Mouse (Mus musculus) liver, embryonic 16.5 days (tissue): Measurements from ENCODE around the gene Myh10. TPM values are rescaled to one million over a fixed set of nuclear protein-coding genes. Genes with fewer than 3 reads are reported as not detected.
"Not testable (repeated sequence)": the region's sequence is repeated elsewhere in the genome, so short reads cannot be mapped to it uniquely, and the experiment has no call there.

Source experiments
- ATAC-seq: fragments of 200-750 bp; cut with Nextera tagmentation; 2 replicates; pipeline ENCODE4 v1.8.0; 2017; ENCODE audit warnings: low read depth, mild to moderate bottlenecking, moderate number of reproducible peaks, moderate library complexity
- H3K27ac ChIP-seq: fragments of 300-500 bp; sonication (generic); 2 replicates; pipeline ENCODE4 v1.5.1; 2014; ENCODE audit warnings: mild to moderate bottlenecking, low read length
- H3K27me3 ChIP-seq: fragments of 300-500 bp; sonication (generic); 2 replicates; pipeline ENCODE4 v1.6.1; 2014; ENCODE audit warnings: low read depth, low read length, mixed read lengths; ENCODE audit not compliant: control insufficient read depth, insufficient read depth
- H3K36me3 ChIP-seq: fragments of 300-500 bp; sonication (generic); 2 replicates; pipeline ENCODE4 v1.6.1; 2014; ENCODE audit warnings: mild to moderate bottlenecking; ENCODE audit not compliant: control insufficient read depth, insufficient read depth
- H3K4me1 ChIP-seq: fragments of 300-500 bp; sonication (generic); 2 replicates; pipeline ENCODE4 v1.6.1; 2014; ENCODE audit warnings: low read depth, low read length, mixed read lengths; ENCODE audit not compliant: control insufficient read depth
- H3K4me2 ChIP-seq: fragments of 300-500 bp; sonication (generic); 2 replicates; pipeline ENCODE4 v1.6.1; 2014; ENCODE audit warnings: low read depth, low read length, mixed read lengths
- H3K4me3 ChIP-seq: fragments of 300-500 bp; sonication (generic); 2 replicates; pipeline ENCODE4 v1.5.1; 2014; ENCODE audit warnings: low read depth, mild to moderate bottlenecking, low read length
- H3K9ac ChIP-seq: fragments of 300-500 bp; sonication (generic); 2 replicates; pipeline ENCODE4 v1.6.1; 2014; ENCODE audit warnings: low read depth, low read length
- H3K9me3 ChIP-seq: fragments of 300-500 bp; sonication (generic); replicated peaks from 2 replicates; pipeline ENCODE4 v1.6.1; 2016; ENCODE audit warnings: low read length; ENCODE audit not compliant: control insufficient read depth
- WGBS: fragments of 180-500 bp; shearing (Covaris S2); extraction: QIAGEN DNeasy Blood & Tissue Kit; methylation state at CpG from one replicate; pipeline ENCODE4 v1.1.7; 2014; ENCODE audit not compliant: insufficient replicate concordance; 5-methylcytosine and 5-hydroxymethylcytosine counted together
- polyA plus RNA-seq: library from polyadenylated mRNA; unstranded; fragments of >200 nt; fragmentation: Nextera tagmentation; extraction: Ambion mirVana; gene quantifications from 2 replicates; pipeline ENCODE4 v1.2.1, GENCODE M21; 2015

The Myh10 gene
- polyA plus RNA-seq, 1 experiment from 2014 or later = 13.6 TPM

DNA sequence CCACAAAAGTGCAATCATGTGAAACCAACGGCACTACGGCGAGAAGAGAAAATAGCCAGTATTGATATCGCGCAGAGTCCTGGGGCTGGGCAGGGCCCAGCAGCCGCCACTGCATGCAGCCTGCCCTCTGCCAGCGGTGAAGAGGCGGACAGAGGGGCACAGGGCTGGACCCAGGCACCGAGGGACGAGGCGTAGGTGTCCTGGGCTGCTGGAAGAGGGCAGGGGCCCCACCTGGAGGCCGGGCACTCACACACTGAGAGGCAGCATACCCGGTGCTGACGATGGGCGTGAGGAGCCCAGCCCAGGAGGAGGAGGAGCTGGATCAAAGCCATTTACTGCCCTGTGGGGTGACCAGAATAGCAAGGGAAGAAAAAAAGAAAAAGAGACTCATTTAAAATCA, 131.0 kb downstream of the Myh10 start:
- ATAC-seq = no peak

DNA sequence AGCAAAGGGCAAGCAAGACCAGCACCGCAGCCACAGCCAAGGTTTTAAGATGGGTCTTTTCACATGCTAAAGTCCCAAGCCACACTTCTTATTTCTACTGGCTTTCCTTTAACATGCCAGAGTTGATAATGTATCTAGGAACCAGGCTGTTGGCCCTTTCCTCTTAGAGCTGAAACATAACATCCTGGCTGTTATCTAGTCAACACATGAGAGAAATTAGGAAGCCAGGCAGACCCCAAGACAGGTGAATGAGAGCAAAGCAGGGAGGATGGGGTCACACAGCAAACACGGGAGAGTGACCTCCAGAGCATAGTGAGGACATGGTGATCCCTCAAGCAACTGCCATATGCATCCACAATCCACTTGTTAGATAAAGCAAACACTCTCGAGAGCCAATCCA, 135.4 kb downstream of the Myh10 start:
- no peak overlapping the region for H3K4me2 ChIP-seq
- no peaks in the 10 kb centered on the region; the same call in 1 of the 2 replicates for H3K4me1 ChIP-seq
- H3K4me3 ChIP-seq = no peak overlapping the region
- H3K27ac ChIP-seq = no peak overlapping the region
- no peak for ATAC-seq
- no peaks in the 10 kb centered on the region for H3K27me3 ChIP-seq
- no peak overlapping the region for H3K9ac ChIP-seq
- peaks cover 34% of the 10 kb centered on the region for H3K36me3 ChIP-seq
- 44% methylated on average over 3 of the region's 3 CpGs for WGBS
- H3K9me3 ChIP-seq = no peaks in the 10 kb centered on the region

More for the DNA sequence above, 131.0 kb downstream of the Myh10 start:
- 86% methylated on average over 15 of the region's 15 CpGs for WGBS
- H3K4me3 ChIP-seq = no peak overlapping the region
- no peak overlapping the region for H3K27ac ChIP-seq
- H3K4me2 ChIP-seq = no peak overlapping the region
- H3K4me1 ChIP-seq = no peaks in the 10 kb centered on the region; the same call in 1 of the 2 replicates
- no peaks in the 10 kb centered on the region for H3K9me3 ChIP-seq
- H3K27me3 ChIP-seq = no peaks in the 10 kb centered on the region
- H3K36me3 ChIP-seq = peaks cover 20% of the 10 kb centered on the region
- no peak overlapping the region for H3K9ac ChIP-seq

DNA sequence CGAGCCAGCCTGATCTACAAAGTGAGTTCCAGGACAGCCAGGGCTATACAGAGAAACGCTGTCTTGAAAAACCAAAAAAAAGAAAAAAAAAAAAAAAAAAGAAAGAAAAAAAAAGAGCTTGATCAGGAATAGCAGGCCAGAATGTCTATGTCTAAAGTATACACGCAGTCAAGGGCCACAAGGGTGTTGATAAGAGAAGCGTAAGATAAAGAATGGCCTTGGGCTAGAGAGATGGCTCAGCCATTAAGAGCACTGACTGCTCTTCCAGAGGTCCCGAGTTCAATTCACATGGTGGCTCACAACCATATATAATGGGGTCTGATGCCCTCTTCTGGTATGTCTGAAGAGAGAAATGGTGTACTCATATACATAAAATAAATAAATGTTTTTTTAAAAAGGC, 140.2 kb downstream of the Myh10 start:
- 57% methylated on average over 5 of the region's 5 CpGs for WGBS
- ATAC-seq = peak; percentile 27; the same call in 1 of the 2 replicates
- H3K27me3 ChIP-seq, H3K9ac ChIP-seq, H3K4me3 ChIP-seq, H3K9me3 ChIP-seq, H3K4me1 ChIP-seq, H3K4me2 ChIP-seq, H3K27ac ChIP-seq: not testable (repeated sequence)
- H3K36me3 ChIP-seq = peaks cover 43% of the 10 kb centered on the region

DNA sequence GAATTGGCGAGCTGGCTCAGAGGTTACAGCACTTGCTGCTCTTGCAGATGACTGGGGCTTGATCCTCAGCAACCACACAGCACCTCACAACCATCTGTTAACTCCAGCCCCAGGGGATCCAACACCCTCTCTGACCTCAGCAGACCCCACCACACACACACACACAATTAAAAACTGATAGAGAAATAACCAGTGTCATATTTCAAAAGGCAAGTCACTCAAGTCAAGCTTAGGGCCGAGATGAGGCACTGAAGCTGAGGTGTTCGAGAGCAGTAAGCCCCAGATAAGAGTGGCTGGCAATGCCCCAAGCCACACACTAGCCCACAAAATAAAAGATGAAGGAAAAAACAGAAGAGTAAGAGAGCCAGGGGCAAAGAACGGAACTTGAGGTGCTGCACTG, 141.4 kb downstream of the Myh10 start:
- ATAC-seq = peak; percentile 27; the same call in 1 of the 2 replicates
- peaks cover 43% of the 10 kb centered on the region for H3K36me3 ChIP-seq
- no peaks in the 10 kb centered on the region for H3K4me1 ChIP-seq
- no peak overlapping the region for H3K4me3 ChIP-seq
- H3K9me3 ChIP-seq = no peaks in the 10 kb centered on the region
- WGBS = 27% methylated on average over 4 of the region's 4 CpGs
- H3K4me2 ChIP-seq = no peak overlapping the region
- no peak overlapping the region for H3K9ac ChIP-seq
- H3K27ac ChIP-seq = no peak overlapping the region
- H3K27me3 ChIP-seq = no peaks in the 10 kb centered on the region

DNA sequence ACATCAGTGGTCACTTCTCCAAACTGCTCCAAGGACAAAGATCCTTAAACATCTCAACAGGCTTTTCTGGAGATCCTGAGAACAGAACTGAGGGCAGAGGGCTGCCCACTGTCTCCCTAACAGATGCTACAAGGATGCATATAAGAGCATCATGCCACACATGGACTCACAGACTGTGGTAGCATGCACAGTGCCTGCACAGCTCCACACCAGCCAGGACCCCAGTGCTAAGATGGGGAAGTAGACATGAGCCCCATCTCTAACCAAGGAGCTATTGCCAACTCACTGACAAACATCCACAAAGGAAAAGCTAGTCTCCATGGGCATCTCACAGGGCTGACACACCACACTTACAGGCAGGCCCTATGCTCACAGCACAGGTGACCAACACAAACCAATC, 142.2 kb downstream of the Myh10 start:
- H3K36me3 ChIP-seq = peaks cover 37% of the 10 kb centered on the region
- no peaks in the 10 kb centered on the region for H3K9me3 ChIP-seq
- no peaks in the 10 kb centered on the region for H3K4me1 ChIP-seq
- no peak for ATAC-seq
- H3K27me3 ChIP-seq = no peaks in the 10 kb centered on the region
- H3K9ac ChIP-seq = no peak overlapping the region
- no peak overlapping the region for H3K4me3 ChIP-seq
- H3K27ac ChIP-seq = no peak overlapping the region
- H3K4me2 ChIP-seq = no peak overlapping the region

DNA sequence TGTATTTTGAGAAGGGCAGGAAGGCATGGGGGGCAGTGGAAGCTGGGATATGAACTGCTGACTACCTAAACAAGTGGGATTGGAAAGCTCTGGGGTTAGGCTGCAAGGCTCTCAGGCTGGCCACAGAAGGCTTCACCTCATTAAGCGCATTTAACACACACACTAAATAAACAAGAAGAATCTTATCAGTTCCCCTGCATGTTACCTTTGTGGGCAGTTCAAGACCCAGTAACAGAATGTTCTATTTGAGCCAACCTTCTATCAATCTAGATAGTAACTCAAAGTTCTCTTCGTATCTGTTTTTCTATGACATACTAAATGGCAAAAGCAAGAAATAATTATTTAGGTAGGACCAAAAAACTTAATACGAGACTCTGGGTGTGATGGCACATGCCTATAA, 143.7 kb downstream of the Myh10 start:
- 74% methylated on average over 3 of the region's 3 CpGs for WGBS
- Histone ChIP-seq H3K27ac (no peak overlapping the region), H3K9ac (no peak overlapping the region), H3K36me3 (peaks cover 37% of the 10 kb centered on the region), H3K27me3 (no peaks in the 10 kb centered on the region), H3K9me3 (no peaks in the 10 kb centered on the region), H3K4me3 (no peak overlapping the region), H3K4me1 (no peaks in the 10 kb centered on the region), H3K4me2 (no peak overlapping the region)
- ATAC-seq = no peak

DNA sequence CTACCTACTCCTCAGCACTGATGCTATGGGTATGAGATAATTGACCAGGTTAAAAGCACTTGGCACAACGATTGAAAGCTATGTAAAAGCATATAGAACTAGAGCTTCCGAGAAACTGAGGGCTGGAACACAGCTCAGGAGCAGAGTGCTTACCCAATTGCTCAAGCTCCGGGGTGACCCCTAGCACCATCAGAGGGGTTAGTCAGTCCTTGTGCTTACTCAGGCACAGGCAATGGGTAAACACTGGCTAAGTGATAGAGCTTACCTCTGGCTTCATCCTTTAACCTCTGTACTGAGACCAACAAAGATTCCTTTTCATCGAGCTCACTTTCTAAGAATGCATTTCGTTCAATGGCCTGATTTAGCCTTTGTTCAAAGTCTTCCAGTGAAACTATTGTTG, 148.2 kb downstream of the Myh10 start:
- peak; percentile 82 for ATAC-seq
- WGBS = 73% methylated on average over 5 of the region's 5 CpGs

DNA sequence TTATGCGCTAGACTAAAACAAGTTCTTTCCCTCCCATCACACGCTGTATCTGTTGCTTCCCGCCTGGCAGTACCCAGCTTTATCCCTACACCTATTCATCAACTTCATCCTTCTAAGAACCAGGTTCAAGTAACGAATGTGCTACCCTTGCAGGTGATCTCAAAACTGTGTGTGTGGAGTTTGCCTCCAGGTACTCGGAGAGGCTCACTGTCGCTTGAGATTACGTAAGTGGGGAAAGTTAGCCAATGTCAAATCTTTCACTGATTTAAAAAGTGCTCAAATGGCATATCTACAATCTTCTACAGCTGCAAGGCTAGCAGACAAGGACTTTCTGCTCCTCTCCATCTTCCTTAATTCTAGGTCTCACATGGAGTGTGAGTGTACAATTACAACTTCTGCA, 159.5 kb downstream of the Myh10 start:
- Histone ChIP-seq H3K27me3 (no peaks in the 10 kb centered on the region), H3K4me3 (peak overlapping the region; percentile 16; the same call in 1 of the 2 replicates)
- 76% methylated on average over 7 of the region's 7 CpGs for WGBS

More for the DNA sequence above, 148.2 kb downstream of the Myh10 start:
- H3K9ac ChIP-seq = no peak overlapping the region
- H3K27me3 ChIP-seq = no peaks in the 10 kb centered on the region
- no peaks in the 10 kb centered on the region for H3K9me3 ChIP-seq
- no peak overlapping the region for H3K4me2 ChIP-seq
- H3K4me3 ChIP-seq = no peak overlapping the region
- H3K4me1 ChIP-seq = no peaks in the 10 kb centered on the region
- H3K27ac ChIP-seq = no peak overlapping the region
- peaks cover 43% of the 10 kb centered on the region for H3K36me3 ChIP-seq

DNA sequence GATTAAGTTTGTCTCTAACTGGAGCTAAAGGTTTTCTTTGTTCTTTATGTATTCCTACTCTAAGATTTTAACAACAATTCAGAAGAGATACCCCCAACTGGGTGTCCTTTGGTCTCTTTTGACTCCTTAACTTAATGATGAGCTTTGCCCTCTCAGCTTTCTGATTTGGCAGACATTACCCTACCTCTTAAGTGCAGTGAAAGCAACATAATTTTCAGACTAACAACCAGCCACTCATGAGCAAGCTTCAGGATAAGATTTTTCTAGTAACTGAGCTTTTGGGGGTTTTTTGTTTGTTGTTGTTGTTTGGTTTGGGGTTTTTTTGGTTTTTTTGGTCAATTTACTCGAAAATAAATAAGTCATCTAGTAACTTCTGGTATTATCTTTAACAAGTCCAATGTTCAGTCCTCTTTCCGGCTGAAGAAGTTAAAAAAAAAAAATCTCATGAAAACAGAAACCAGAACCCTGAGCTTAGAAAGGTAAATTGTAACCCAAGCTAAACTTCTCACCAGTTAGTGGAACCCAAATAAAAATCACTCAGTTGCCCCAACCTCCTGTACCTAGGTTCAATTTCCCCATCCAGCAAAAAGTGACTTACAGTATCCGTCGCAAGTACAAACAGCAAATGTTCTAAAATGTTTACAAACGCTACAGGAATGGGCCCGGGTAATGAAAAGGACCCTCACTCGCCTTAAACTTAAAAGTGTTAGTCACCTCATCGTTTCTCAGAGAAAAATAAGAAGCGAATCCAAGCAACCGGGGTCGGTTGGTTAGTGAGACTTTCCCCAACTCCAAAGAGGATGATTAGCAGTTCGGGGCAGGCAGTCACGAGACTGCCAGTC, 160.5 kb downstream of the Myh10 start:
- Histone ChIP-seq H3K36me3 (no peaks in the 10 kb centered on the region), H3K27me3 (no peaks in the 10 kb centered on the region), H3K9ac (peak overlapping the region; percentile 95), H3K4me3 (peak overlapping the region; percentile 97), H3K9me3 (no peaks in the 10 kb centered on the region), H3K27ac (peak overlapping the region; percentile 100), H3K4me1 (peaks cover 41% of the 10 kb centered on the region), H3K4me2 (peak overlapping the region; percentile 87)
- WGBS = under 1% methylated on average over 13 of the region's 13 CpGs
- no peak for ATAC-seq

More for the DNA sequence above, 159.5 kb downstream of the Myh10 start:
- Histone ChIP-seq H3K9me3 (no peaks in the 10 kb centered on the region), H3K36me3 (no peaks in the 10 kb centered on the region), H3K27ac (no peak overlapping the region), H3K9ac (no peak overlapping the region), H3K4me1 (peaks cover 35% of the 10 kb centered on the region), H3K4me2 (peak overlapping the region; percentile 42)
- ATAC-seq = no peak
